ENCODE assay signal across 8 mouse cellular contexts in genomic region chr7:100461621-100462151, GRCm38 (mm10). TPM values are rescaled to one million over a fixed set of nuclear protein-coding genes. Genes with fewer than 3 reads are reported as not detected.
DNase-seq lines count a peak whose midpoint lies in the region; ATAC-seq lines count a peak whose summit lies in the region.

No protein-coding gene starts in this region.

- DNase-seq in right cerebral cortex, adult 18-20 months, result peak; percentile 84
- DNase-seq in right cerebral cortex, postnatal 4 days, result no peak
- DNase-seq in heart, postnatal 25 days (ENCODE audit: low spot score), result peak; percentile 64
- DNase-seq in left cerebral cortex, postnatal 25 days (ENCODE audit: low spot score in 2 of 2), result peak; percentile 59 to 94
- DNase-seq in right cerebral cortex, adult 2 months (ENCODE audit: low spot score in 2 of 2), result peak; percentile 66 to 78
- no peak for DNase-seq in thymus, adult 18-20 months
- no peak for DNase-seq in embryo, embryonic 9.5 days (ENCODE audit: extremely low spot score)

- intact Hi-C loops in heart, postnatal 25 days (cut with DNase I), result no loop called here
- intact Hi-C loops in left cerebral cortex, postnatal 25 days (cut with DNase I), result no loop called here

- peak; percentile 36 for ATAC-seq in common myeloid progenitor, adult 5-6 weeks (replicated peaks; ENCODE audit: low read depth, poor library complexity, severe bottlenecking)

RNA-seq across cellular contexts. Expression of gene Ucp3, which starts 11.1 kb away (rescaled TPM):
- total RNA-seq in common myeloid progenitor, adult 5-6 weeks (2017), result not detected in 2 replicates
- total RNA-seq in heart, postnatal 25 days (2021), result 10 to 100 TPM; 40.6 to 49.9 TPM
- total RNA-seq in left cerebral cortex, postnatal 25 days (2021), result 1 to 10 TPM; 2.4 to 2.5 TPM

RNA-seq across cellular contexts. Expression of gene Ucp2, which starts 31.5 kb away (rescaled TPM):
- total RNA-seq in common myeloid progenitor, adult 5-6 weeks (2017), result 101 and 132 TPM in 2 replicates
- 100 to 1,000 TPM; 426 to 460 TPM for total RNA-seq in heart, postnatal 25 days (2021)
- 10 to 100 TPM; 77.1 to 78.9 TPM for total RNA-seq in left cerebral cortex, postnatal 25 days (2021)

RNA-seq across cellular contexts. Expression of gene Dnajb13, which starts 53.1 kb away (rescaled TPM):
- total RNA-seq in common myeloid progenitor, adult 5-6 weeks (2017), result 0.37 TPM in 1 of 2 replicates, not detected in the other
- total RNA-seq in heart, postnatal 25 days (2021), result not detected
- under 1 TPM; 0.25 to 0.60 TPM for total RNA-seq in left cerebral cortex, postnatal 25 days (2021)

Comparison
In these comparisons a context has a peak if more than half of its experiments do, and no peak if none do; other contexts are left out.
1. DNase-seq: peak in right cerebral cortex, adult 18-20 months (single experiment), heart, postnatal 25 days (single experiment), left cerebral cortex, postnatal 25 days (2 of 2) and right cerebral cortex, adult 2 months (2 of 2); none in right cerebral cortex, postnatal 4 days (single experiment), thymus, adult 18-20 months (0 of 2) and embryo, embryonic 9.5 days (single experiment).
2. RNA of gene Ucp3, which starts 11.1 kb away (total RNA-seq): 40.6 to 49.9 TPM in heart, postnatal 25 days; 2.4 to 2.5 TPM in left cerebral cortex, postnatal 25 days and not detected in common myeloid progenitor, adult 5-6 weeks; every median in the first group is over 10 times any median in the second.